Mouse (Mus musculus): ENCODE measurements around the gene Ascl2. TPM values are rescaled to one million over a fixed set of nuclear protein-coding genes. Genes with fewer than 3 reads are reported as not detected.

Ascl2 gene
- polyA plus RNA-seq, 1 experiment from 2014 or later = 0.46 TPM

- Histone ChIP-seq H3K9me3 (no peaks in the 10 kb centered on the region), H3K4me1 (replicated peaks) (no peaks in the 10 kb centered on the region; the same call in 1 of the 2 replicates), H3K4me3 (no peak overlapping the region), H3K27ac (no peak overlapping the region), H3K36me3 (no peaks in the 10 kb centered on the region), H3K27me3 (ENCODE audit: insufficient read depth, poor library complexity, severe bottlenecking) (peaks cover 3% of the 10 kb centered on the region; the same call in 1 of the 2 replicates)
- 86% methylated on average over 8 of the region's 8 CpGs for WGBS
- no peak for DNase-seq (ENCODE audit: low spot score)
These were observed 41.8 kb downstream of the Ascl2 start for GRCm38 (mm10) chr7:142927293-142927692.

- DNase-seq (ENCODE audit: low spot score) = peak; percentile 87
- Histone ChIP-seq H3K4me3 (no peak overlapping the region), H3K27me3 (ENCODE audit: insufficient read depth, poor library complexity, severe bottlenecking) (peaks cover 20% of the 10 kb centered on the region; the same call in 1 of the 2 replicates), H3K36me3 (no peaks in the 10 kb centered on the region), H3K27ac (no peak overlapping the region), H3K4me1 (replicated peaks) (peaks cover 15% of the 10 kb centered on the region), H3K9me3 (no peaks in the 10 kb centered on the region)
- 32% methylated on average over 8 of the region's 8 CpGs for WGBS
These were observed 50.1 kb downstream of the Ascl2 start for GRCm38 (mm10) chr7:142918641-142919628.

- Histone ChIP-seq H3K4me3 (no peak overlapping the region), H3K27me3 (ENCODE audit: insufficient read depth, poor library complexity, severe bottlenecking) (peaks cover 18% of the 10 kb centered on the region; the same call in 1 of the 2 replicates), H3K27ac (no peak overlapping the region), H3K4me1 (replicated peaks) (peaks cover 15% of the 10 kb centered on the region), H3K9me3 (no peaks in the 10 kb centered on the region), H3K36me3 (no peaks in the 10 kb centered on the region)
- 82% methylated on average over 5 of the region's 5 CpGs for WGBS
- DNase-seq (ENCODE audit: low spot score) = no peak
These were observed 51.4 kb downstream of the Ascl2 start for GRCm38 (mm10) chr7:142917659-142918058.

Other genes starting within 250 kb of the Ascl2 start
- not detected in 2 replicates for gene Ins2, start 225.9 kb downstream of the Ascl2 start, polyA plus RNA-seq (2016; fragmentation: Nextera tagmentation; extraction: Ambion mirVana)
- 8.8 and 14.4 TPM in 2 replicates for gene Th, start 38.1 kb downstream of the Ascl2 start, polyA plus RNA-seq (2016; fragmentation: Nextera tagmentation; extraction: Ambion mirVana)
- gene Tspan32, start 35.8 kb upstream of the Ascl2 start, polyA plus RNA-seq (2016; fragmentation: Nextera tagmentation; extraction: Ambion mirVana) = 5.2 and 6.1 TPM in 2 replicates
- gene Cd81, start 83.5 kb upstream of the Ascl2 start, polyA plus RNA-seq (2016; fragmentation: Nextera tagmentation; extraction: Ambion mirVana) = 238 and 265 TPM in 2 replicates
- 130 and 134 TPM in 2 replicates for gene Tssc4, start 100.0 kb upstream of the Ascl2 start, polyA plus RNA-seq (2016; fragmentation: Nextera tagmentation; extraction: Ambion mirVana)
- 0.55 and 0.71 TPM in 2 replicates for gene Trpm5, start 125.4 kb upstream of the Ascl2 start, polyA plus RNA-seq (2016; fragmentation: Nextera tagmentation; extraction: Ambion mirVana)
- 0.98 and 2.3 TPM in 2 replicates for gene Kcnq1, start 137.1 kb upstream of the Ascl2 start, polyA plus RNA-seq (2016; fragmentation: Nextera tagmentation; extraction: Ambion mirVana)

Measured in hindbrain, embryonic 10.5 days (tissue).